Mouse (Mus musculus) gastrocnemius, postnatal 25 days (tissue): ENCODE measurements around the gene Gm15130. TPM values are rescaled to one million over a fixed set of nuclear protein-coding genes. Genes with fewer than 3 reads are reported as not detected.

Experiments
- DNase-seq: peaks from one replicate; pipeline ENCODE4 v3.0.0; 2022
- long read RNA-seq, 2 experiments: library from polyadenylated mRNA; stranded (forward); transcript quantifications; one replicate each; pipeline ENCODE4 v2.0.0; 2021
- total RNA-seq, 2 experiments: library from RNA; stranded (reverse); gene quantifications; 1 replicate in 1 of 2; 2 replicates in 1 of 2; pipeline ENCODE4 v1.2.3; 2021

The Gm15130 gene
- not detected for total RNA-seq
- long read RNA-seq, experiment 1: 0 reads
- long read RNA-seq, experiment 2: 0 reads

DNA sequence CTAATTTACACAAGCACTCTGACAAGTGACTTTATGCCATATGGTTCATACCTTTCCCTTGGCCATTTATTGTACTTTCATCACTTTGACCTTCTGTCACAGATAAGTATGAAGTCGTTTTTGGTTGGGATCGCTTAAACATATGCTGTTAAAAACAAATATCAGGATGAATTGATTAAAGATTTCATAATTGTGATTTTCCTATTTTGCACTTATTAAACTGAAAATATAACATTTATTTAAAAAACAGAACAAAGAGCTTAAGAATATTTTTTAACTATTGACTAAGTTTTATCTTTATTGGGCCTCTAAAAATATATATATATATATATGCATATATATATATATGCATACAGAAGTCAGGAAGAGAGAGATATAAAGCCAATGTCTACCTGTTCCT, at the start of gene Gm15130:
TSS of gene Gm15130 (minus strand) at position 101 of the 400 bp plus-strand sequence.
- DNase-seq: no peak

GRCm38 (mm10) chr2:111182068-111182467, 29.3 kb upstream of the Gm15130 start:
- no peak for DNase-seq

DNA sequence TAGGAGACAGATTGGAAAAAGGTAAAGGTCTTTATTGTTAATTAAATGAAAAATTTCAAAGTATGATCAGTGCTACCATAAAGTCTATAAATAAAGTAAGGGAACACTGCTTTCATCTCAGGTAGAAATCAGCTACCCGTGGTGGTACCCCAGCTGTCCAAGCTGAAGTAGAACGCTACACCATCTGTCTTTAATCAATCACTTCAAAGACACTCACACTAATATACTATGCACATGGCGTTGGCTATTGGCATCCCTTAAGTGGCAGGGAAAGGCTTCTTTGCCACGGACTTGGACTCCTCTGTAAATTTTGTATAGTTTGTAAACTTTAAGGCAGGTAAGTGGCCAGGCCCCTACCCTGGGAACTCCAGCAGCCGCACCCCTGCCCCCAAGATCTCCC, 17.0 kb downstream of the Gm15130 start:
- no peak for DNase-seq

DNA sequence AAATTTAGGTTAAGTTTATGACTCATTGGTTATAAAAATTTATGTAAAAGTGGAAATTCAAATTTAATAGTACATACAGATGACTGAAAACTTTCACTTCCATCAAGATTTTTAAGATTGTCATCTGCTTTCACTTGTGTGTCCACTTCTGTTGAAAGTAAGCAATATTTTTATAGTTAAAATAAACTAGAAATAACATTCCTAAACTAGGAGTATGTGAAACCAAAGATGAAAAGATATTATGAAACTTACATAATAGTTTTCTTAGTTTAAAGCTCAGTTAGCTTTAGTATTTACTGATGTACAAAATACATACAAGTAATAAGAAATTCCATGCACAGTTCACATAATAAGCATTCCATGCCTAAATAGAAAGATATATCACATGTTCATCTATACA, 46.9 kb downstream of the Gm15130 start, which contains the start of gene Gm13941:
TSS of gene Gm13941 (minus strand) at position 101 of the 400 bp plus-strand sequence.
- no peak for DNase-seq

Other genes with a start within 250 kb of the Gm15130 start
- under 1 TPM; 0.13 to 0.18 TPM for gene Ano3, start 202.0 kb downstream of the Gm15130 start, total RNA-seq
- gene Gm13941, start 47.0 kb downstream of the Gm15130 start, total RNA-seq: not detected
- not detected for gene 4930430A15Rik, start 76.7 kb upstream of the Gm15130 start, total RNA-seq
- not detected for gene Olfr1275, start 82.3 kb upstream of the Gm15130 start, total RNA-seq
- gene Olfr1276, start 101.6 kb upstream of the Gm15130 start, total RNA-seq: not detected
- not detected for gene Olfr1277, start 121.2 kb upstream of the Gm15130 start, total RNA-seq
- gene Olfr1278, start 137.2 kb upstream of the Gm15130 start, total RNA-seq: not detected
- not detected for gene Olfr1279, start 147.7 kb upstream of the Gm15130 start, total RNA-seq
- gene Olfr1280, start 161.1 kb upstream of the Gm15130 start, total RNA-seq: not detected
- gene Olfr1281, start 173.6 kb upstream of the Gm15130 start, total RNA-seq: not detected
- gene Olfr1282, start 183.1 kb upstream of the Gm15130 start, total RNA-seq: not detected
- gene Olfr1283, start 213.9 kb upstream of the Gm15130 start, total RNA-seq: not detected
- not detected for gene Olfr1284, start 222.6 kb upstream of the Gm15130 start, total RNA-seq